Mouse (Mus musculus) small intestine, adult 2 months (tissue): ENCODE measurements around the gene Gm49387.

Experiments used
- CTCF ChIP-seq: fragments of 200-500 bp; IDR thresholded peaks from 2 replicates; pipeline ENCODE4 v1.5.1; 2012; ENCODE audit warnings: low read depth, mild to moderate bottlenecking, control low read depth, inconsistent platforms, low read length, moderate library complexity, mixed read lengths; ENCODE audit not compliant: insufficient replicate concordance, insufficient read length; ENCODE audit errors: extremely low read depth
- POLR2A ChIP-seq: fragments of 200-500 bp; IDR thresholded peaks from 2 replicates; pipeline ENCODE4 v1.6.1; 2012; ENCODE audit warnings: low read depth, mild to moderate bottlenecking, control low read depth, inconsistent platforms, low read length, moderate library complexity

- TF ChIP-seq CTCF (no peak), POLR2A (no peak)
These were observed 64.8 kb downstream of the Gm49387 start for GRCm38 (mm10) chr14:31575866-31576265.
